Mouse (Mus musculus): ENCODE results near the gene Rpl27a.

Gene Rpl27a

GRCm38 (mm10) chr7:109525740-109526663, 7.1 kb downstream of the Rpl27a start:
- DNase-seq (ENCODE audit: low spot score) = no peak

GRCm38 (mm10) chr7:109527536-109527935, 8.6 kb downstream of the Rpl27a start:
- no peak for DNase-seq (ENCODE audit: low spot score)

- no peak for DNase-seq (ENCODE audit: low spot score)
Observed at GRCm38 (mm10) chr7:109528356-109528755, 9.4 kb downstream of the Rpl27a start.

- no peak for DNase-seq (ENCODE audit: low spot score)
Observed at GRCm38 (mm10) chr7:109529741-109530140, 10.8 kb downstream of the Rpl27a start.

- no peak for DNase-seq (ENCODE audit: low spot score)
Observed at GRCm38 (mm10) chr7:109531501-109531900, 12.6 kb downstream of the Rpl27a start.

- DNase-seq (ENCODE audit: low spot score) = no peak
Observed at GRCm38 (mm10) chr7:109532691-109533090, 13.7 kb downstream of the Rpl27a start.

GRCm38 (mm10) chr7:109533129-109533528, 14.2 kb downstream of the Rpl27a start:
- no peak for DNase-seq (ENCODE audit: low spot score)

- no peak for DNase-seq (ENCODE audit: low spot score)
Observed at GRCm38 (mm10) chr7:109533888-109534287, 14.9 kb downstream of the Rpl27a start.

GRCm38 (mm10) chr7:109534921-109535320, 16.0 kb downstream of the Rpl27a start:
- DNase-seq (ENCODE audit: low spot score) = no peak

- no peak for DNase-seq (ENCODE audit: low spot score)
Observed at GRCm38 (mm10) chr7:109536451-109536946, 17.6 kb downstream of the Rpl27a start.

- DNase-seq (ENCODE audit: low spot score) = no peak
Observed at GRCm38 (mm10) chr7:109540902-109541301, 22.0 kb downstream of the Rpl27a start.

GRCm38 (mm10) chr7:109541609-109542363, 22.8 kb downstream of the Rpl27a start:
- DNase-seq (ENCODE audit: low spot score) = no peak

- DNase-seq (ENCODE audit: low spot score) = no peak
Observed at GRCm38 (mm10) chr7:109542364-109542628, 23.3 kb downstream of the Rpl27a start.

- DNase-seq (ENCODE audit: low spot score) = no peak
Observed at GRCm38 (mm10) chr7:109544792-109545191, 25.8 kb downstream of the Rpl27a start.

GRCm38 (mm10) chr7:109545255-109545993, 26.5 kb downstream of the Rpl27a start:
- DNase-seq (ENCODE audit: low spot score) = no peak

- DNase-seq (ENCODE audit: low spot score) = no peak
Observed at GRCm38 (mm10) chr7:109546186-109546585, 27.2 kb downstream of the Rpl27a start.

- no peak for DNase-seq (ENCODE audit: low spot score)
Observed at GRCm38 (mm10) chr7:109546726-109547125, 27.8 kb downstream of the Rpl27a start.

- no peak for DNase-seq (ENCODE audit: low spot score)
Observed at GRCm38 (mm10) chr7:109559536-109559935, 40.6 kb downstream of the Rpl27a start.

GRCm38 (mm10) chr7:109561466-109562153, 42.7 kb downstream of the Rpl27a start:
- no peak for DNase-seq (ENCODE audit: low spot score)

- no peak for DNase-seq (ENCODE audit: low spot score)
Observed at GRCm38 (mm10) chr7:109562154-109562599, 43.2 kb downstream of the Rpl27a start.

- DNase-seq (ENCODE audit: low spot score) = no peak
Observed at GRCm38 (mm10) chr7:109562676-109563075, 43.7 kb downstream of the Rpl27a start.
